Mouse (Mus musculus) kidney, embryonic 15.5 days (tissue): ENCODE results near the gene Fezf1. TPM values are rescaled to one million over a fixed set of nuclear protein-coding genes. Genes with fewer than 3 reads are reported as not detected.
A peak's percentile ranks its signal among the peaks of the same experiment; 100 is the strongest.

Experiments used
- ATAC-seq: fragments of 200-750 bp; cut with Nextera tagmentation; replicated peaks from 2 replicates; pipeline ENCODE4 v1.8.0; 2017; ENCODE audit warnings: moderate TSS enrichment; ENCODE audit not compliant: low FRiP score
- H3K27ac ChIP-seq: fragments of 300-500 bp; sonication (generic); 2 replicates; pipeline ENCODE4 v1.5.1; 2015; ENCODE audit warnings: mild to moderate bottlenecking, inconsistent platforms
- H3K27me3 ChIP-seq: fragments of 300-500 bp; sonication (generic); 2 replicates; pipeline ENCODE4 v1.6.1; 2015; ENCODE audit warnings: inconsistent platforms
- H3K36me3 ChIP-seq: fragments of 300-500 bp; sonication (generic); 2 replicates; pipeline ENCODE4 v1.6.1; 2015; ENCODE audit warnings: inconsistent platforms
- H3K4me1 ChIP-seq: fragments of 300-500 bp; sonication (generic); 2 replicates; pipeline ENCODE4 v1.6.1; 2015; ENCODE audit warnings: inconsistent platforms
- H3K4me2 ChIP-seq: fragments of 300-500 bp; sonication (generic); 2 replicates; pipeline ENCODE4 v1.6.1; 2015; ENCODE audit warnings: moderate library complexity, mild to moderate bottlenecking, inconsistent platforms
- H3K4me3 ChIP-seq: fragments of 300-500 bp; sonication (generic); replicated peaks from 2 replicates; pipeline ENCODE4 v1.5.1; 2015; ENCODE audit warnings: mild to moderate bottlenecking, inconsistent platforms
- H3K9ac ChIP-seq: fragments of 300-500 bp; sonication (generic); 2 replicates; pipeline ENCODE4 v1.6.1; 2015; ENCODE audit warnings: mild to moderate bottlenecking, inconsistent platforms
- H3K9me3 ChIP-seq: fragments of 300-500 bp; sonication (generic); replicated peaks from 2 replicates; pipeline ENCODE4 v1.6.1; 2016; ENCODE audit warnings: inconsistent platforms
- WGBS: fragments of 180-500 bp; shearing (Covaris S2); methylation state at CpG from one replicate; pipeline ENCODE4 v1.1.7; 2015; ENCODE audit warnings: mixed read lengths; 5-methylcytosine and 5-hydroxymethylcytosine counted together
- polyA plus RNA-seq: library from polyadenylated mRNA; unstranded; fragments of >200 nt; fragmentation: Nextera tagmentation; extraction: Ambion mirVana; gene quantifications from 2 replicates; pipeline ENCODE4 v1.2.1, GENCODE M21; 2015

Fezf1 gene
- not detected in 2 replicates for polyA plus RNA-seq

- peak within 1 kb of the TSS; percentile 66 for H3K4me2 ChIP-seq
- H3K4me1 ChIP-seq: peaks cover 29% of the 10 kb centered on the region
- WGBS: under 1% methylated on average over 31 of the region's 31 CpGs
- H3K4me3 ChIP-seq: peak within 1 kb of the TSS; percentile 39
- no peak within 1 kb of the TSS for H3K9ac ChIP-seq
- H3K27ac ChIP-seq: no peak within 1 kb of the TSS
- H3K9me3 ChIP-seq: no peaks in the 10 kb centered on the region
- no peak for ATAC-seq
- H3K36me3 ChIP-seq: no peaks in the 10 kb centered on the region
- H3K27me3 ChIP-seq: peaks cover 92% of the 10 kb centered on the region
These were observed at the start of gene Fezf1 for GRCm38 (mm10) chr6:23248313-23249052. Gene Fezf1 (minus strand): TSS chr6:23248362.

GRCm38 (mm10) chr6:23294685-23295084, 46.5 kb upstream of the Fezf1 start:
- Histone ChIP-seq H3K27me3 (no peaks in the 10 kb centered on the region), H3K4me2 (no peak overlapping the region), H3K9me3 (no peaks in the 10 kb centered on the region), H3K36me3 (no peaks in the 10 kb centered on the region), H3K4me1 (no peaks in the 10 kb centered on the region), H3K9ac (no peak overlapping the region), H3K4me3 (no peak overlapping the region), H3K27ac (no peak overlapping the region)
- WGBS: 90% methylated on average over 4 of the region's 4 CpGs
- no peak for ATAC-seq

- H3K4me2 ChIP-seq: no peak overlapping the region
- no peak for ATAC-seq
- no peak overlapping the region for H3K9ac ChIP-seq
- H3K36me3 ChIP-seq: no peaks in the 10 kb centered on the region
- H3K4me3 ChIP-seq: no peak overlapping the region
- H3K27me3 ChIP-seq: no peaks in the 10 kb centered on the region
- WGBS: 88% methylated on average over 4 of the region's 4 CpGs
- H3K9me3 ChIP-seq: no peaks in the 10 kb centered on the region
- no peak overlapping the region for H3K27ac ChIP-seq
- no peaks in the 10 kb centered on the region for H3K4me1 ChIP-seq
These were observed 40.6 kb upstream of the Fezf1 start for GRCm38 (mm10) chr6:23288752-23289151.

- H3K36me3 ChIP-seq: no peaks in the 10 kb centered on the region
These were observed 33.3 kb upstream of the Fezf1 start for GRCm38 (mm10) chr6:23281514-23281820.

GRCm38 (mm10) chr6:23280811-23281513, 32.8 kb upstream of the Fezf1 start:
- Histone ChIP-seq H3K4me3 (no peak overlapping the region), H3K4me2 (no peak overlapping the region), H3K9ac (no peak overlapping the region), H3K36me3 (no peaks in the 10 kb centered on the region), H3K9me3 (no peaks in the 10 kb centered on the region), H3K27ac (no peak overlapping the region), H3K27me3 (peaks cover 34% of the 10 kb centered on the region), H3K4me1 (no peaks in the 10 kb centered on the region)
- ATAC-seq: no peak
- WGBS: 43% methylated on average over 15 of the region's 15 CpGs

More at GRCm38 (mm10) chr6:23281514-23281820, 33.3 kb upstream of the Fezf1 start:
- Histone ChIP-seq H3K27me3 (peaks cover 33% of the 10 kb centered on the region), H3K4me1 (no peaks in the 10 kb centered on the region), H3K4me2 (no peak overlapping the region), H3K9me3 (no peaks in the 10 kb centered on the region), H3K9ac (no peak overlapping the region), H3K4me3 (no peak overlapping the region), H3K27ac (no peak overlapping the region)
- 67% methylated on average over 9 of the region's 9 CpGs for WGBS
- no peak for ATAC-seq

GRCm38 (mm10) chr6:23273483-23273882, 25.3 kb upstream of the Fezf1 start:
- ATAC-seq: no peak
- Histone ChIP-seq H3K27ac (no peak overlapping the region), H3K9me3 (no peaks in the 10 kb centered on the region), H3K27me3 (peaks cover 76% of the 10 kb centered on the region), H3K9ac (no peak overlapping the region), H3K4me1 (no peaks in the 10 kb centered on the region), H3K4me3 (no peak overlapping the region), H3K36me3 (no peaks in the 10 kb centered on the region), H3K4me2 (no peak overlapping the region)
- 68% methylated on average over 4 of the region's 4 CpGs for whole genome bisulfite sequencing

GRCm38 (mm10) chr6:23272979-23273378, 24.8 kb upstream of the Fezf1 start:
- WGBS: 5% methylated on average over 11 of the region's 11 CpGs
- H3K27me3 ChIP-seq: peaks cover 76% of the 10 kb centered on the region
- ATAC-seq: no peak
- no peaks in the 10 kb centered on the region for H3K9me3 ChIP-seq
- H3K9ac ChIP-seq: no peak overlapping the region
- H3K27ac ChIP-seq: no peak overlapping the region
- no peaks in the 10 kb centered on the region for H3K4me1 ChIP-seq
- no peak overlapping the region for H3K4me3 ChIP-seq
- no peaks in the 10 kb centered on the region for H3K36me3 ChIP-seq
- no peak overlapping the region for H3K4me2 ChIP-seq

- no peak for ATAC-seq
- Histone ChIP-seq H3K4me1 (no peaks in the 10 kb centered on the region), H3K27ac (no peak overlapping the region), H3K4me2 (no peak overlapping the region), H3K9ac (no peak overlapping the region), H3K27me3 (peaks cover 80% of the 10 kb centered on the region), H3K36me3 (no peaks in the 10 kb centered on the region), H3K4me3 (no peak overlapping the region), H3K9me3 (no peaks in the 10 kb centered on the region)
- 19% methylated on average over 7 of the region's 7 CpGs for WGBS
These were observed 24.4 kb upstream of the Fezf1 start for GRCm38 (mm10) chr6:23272542-23272941.

- Histone ChIP-seq H3K36me3 (no peaks in the 10 kb centered on the region), H3K4me3 (no peak overlapping the region), H3K9ac (no peak overlapping the region), H3K27ac (no peak overlapping the region), H3K4me2 (no peak overlapping the region), H3K9me3 (no peaks in the 10 kb centered on the region), H3K27me3 (peaks cover 90% of the 10 kb centered on the region), H3K4me1 (no peaks in the 10 kb centered on the region)
- ATAC-seq: no peak
- whole genome bisulfite sequencing: 1% methylated on average over 9 of the region's 9 CpGs
These were observed 12.5 kb upstream of the Fezf1 start for GRCm38 (mm10) chr6:23260738-23261050.

- 3% methylated on average over 36 of the region's 36 CpGs for WGBS
- Histone ChIP-seq H3K9ac (no peak overlapping the region), H3K9me3 (no peaks in the 10 kb centered on the region), H3K27ac (no peak overlapping the region), H3K36me3 (no peaks in the 10 kb centered on the region), H3K27me3 (peaks cover 92% of the 10 kb centered on the region), H3K4me2 (no peak overlapping the region), H3K4me3 (no peak overlapping the region), H3K4me1 (no peaks in the 10 kb centered on the region)
- no peak for ATAC-seq
These were observed 12.0 kb upstream of the Fezf1 start for GRCm38 (mm10) chr6:23260016-23260737.

- peaks cover 7% of the 10 kb centered on the region; the same call in 1 of the 2 replicates for H3K4me1 ChIP-seq
- H3K36me3 ChIP-seq: no peaks in the 10 kb centered on the region
- WGBS: 10% methylated on average over 3 of the region's 3 CpGs
- H3K4me2 ChIP-seq: no peak overlapping the region
- H3K27me3 ChIP-seq: peaks cover 96% of the 10 kb centered on the region
- no peak overlapping the region for H3K9ac ChIP-seq
- no peak overlapping the region for H3K4me3 ChIP-seq
- no peak for ATAC-seq
- no peak overlapping the region for H3K27ac ChIP-seq
- no peaks in the 10 kb centered on the region for H3K9me3 ChIP-seq
These were observed 9.8 kb upstream of the Fezf1 start for GRCm38 (mm10) chr6:23257981-23258380.

- H3K27me3 ChIP-seq: peaks cover 92% of the 10 kb centered on the region
- no peak overlapping the region for H3K9ac ChIP-seq
- peaks cover 7% of the 10 kb centered on the region; the same call in 1 of the 2 replicates for H3K4me1 ChIP-seq
- H3K27ac ChIP-seq: no peak overlapping the region
- H3K4me2 ChIP-seq: no peak overlapping the region
- no peaks in the 10 kb centered on the region for H3K36me3 ChIP-seq
- H3K9me3 ChIP-seq: no peaks in the 10 kb centered on the region
- H3K4me3 ChIP-seq: no peak overlapping the region
- WGBS: 2% methylated on average over 8 of the region's 8 CpGs
- ATAC-seq: no peak
These were observed 7.0 kb upstream of the Fezf1 start for GRCm38 (mm10) chr6:23255161-23255560.
